27 mouse cellular contexts compared by ENCODE assay signal in the genomic region with DNA sequence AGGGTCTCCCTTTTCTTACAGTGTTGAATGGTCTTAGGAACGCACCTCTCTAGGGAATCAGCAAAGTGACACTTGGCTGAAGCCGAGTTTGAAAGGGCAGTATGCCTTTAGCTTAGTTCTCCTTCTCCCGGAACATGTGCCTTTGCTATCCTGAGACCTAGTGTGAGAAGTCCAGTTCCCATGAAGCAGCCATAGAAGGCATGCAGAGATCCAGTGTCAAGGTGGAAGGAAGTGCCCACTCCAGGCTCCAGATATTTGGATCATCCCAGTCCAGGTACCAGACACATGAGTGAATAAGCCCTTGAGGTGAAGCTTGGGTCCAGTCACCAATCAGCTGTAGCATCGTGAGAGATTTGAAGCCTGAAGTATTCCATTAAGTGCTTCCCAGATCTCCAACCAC. TPM values are rescaled to one million over a fixed set of nuclear protein-coding genes. Genes with fewer than 3 reads are reported as not detected.
DNase-seq lines count a peak whose midpoint lies in the region; ATAC-seq lines count a peak whose summit lies in the region.
"Had no signal": no experiment of that assay in that cellular context is flagged by ENCODE, and none has a peak within 500 bp of the region (broad histone marks: within the 10 kb centered on the region; RNA-seq: fewer than 3 reads in every experiment).

No protein-coding gene starts in this region.

- H3K4me2 ChIP-seq in heart, embryonic 11.5 days, result no peak overlapping the region
- no peak overlapping the region for H3K4me2 ChIP-seq in midbrain, embryonic 11.5 days
- H3K4me2 ChIP-seq in midbrain, embryonic 14.5 days (ENCODE audit: low read length), result no peak overlapping the region

- no peaks in the 10 kb centered on the region for H3K9me3 ChIP-seq in heart, embryonic 11.5 days (replicated peaks; ENCODE audit: control insufficient read depth, low read length)
- no peaks in the 10 kb centered on the region for H3K9me3 ChIP-seq in midbrain, embryonic 11.5 days (ENCODE audit: control insufficient read depth, low read length)
- no peaks in the 10 kb centered on the region for H3K9me3 ChIP-seq in midbrain, embryonic 14.5 days (ENCODE audit: control insufficient read depth, low read length)
- H3K9me3 ChIP-seq: G1E had no signal

- H3K4me3 ChIP-seq in heart, embryonic 11.5 days (ENCODE audit: low read depth, low read length), result no peak overlapping the region
- no peak overlapping the region for H3K4me3 ChIP-seq in midbrain, embryonic 11.5 days (ENCODE audit: low read depth, low read length)
- H3K4me3 ChIP-seq in midbrain, embryonic 14.5 days (replicated peaks; ENCODE audit: low read depth, low read length), result no peak overlapping the region

- no peaks in the 10 kb centered on the region for H3K4me1 ChIP-seq in heart, embryonic 11.5 days (ENCODE audit: control insufficient read depth, insufficient read depth, low read length)
- H3K4me1 ChIP-seq in midbrain, embryonic 11.5 days (ENCODE audit: control insufficient read depth, insufficient read depth, low read length), result no peaks in the 10 kb centered on the region
- H3K4me1 ChIP-seq in midbrain, embryonic 14.5 days (ENCODE audit: control insufficient read depth, insufficient read depth, low read length), result no peaks in the 10 kb centered on the region

- no peak overlapping the region for H3K27ac ChIP-seq in heart, embryonic 11.5 days (ENCODE audit: low read depth, low read length)
- H3K27ac ChIP-seq in midbrain, embryonic 11.5 days (ENCODE audit: low read depth, low read length), result no peak overlapping the region
- H3K27ac ChIP-seq in midbrain, embryonic 14.5 days (replicated peaks; ENCODE audit: low read depth, low read length), result no peak overlapping the region

- H3K27me3 ChIP-seq in heart, embryonic 11.5 days (ENCODE audit: control insufficient read depth, insufficient read depth, low read length), result no peaks in the 10 kb centered on the region
- H3K27me3 ChIP-seq in midbrain, embryonic 11.5 days (ENCODE audit: control insufficient read depth, insufficient read depth, low read length), result no peaks in the 10 kb centered on the region
- no peaks in the 10 kb centered on the region for H3K27me3 ChIP-seq in midbrain, embryonic 14.5 days (ENCODE audit: control insufficient read depth, insufficient read depth, low read length)
- H3K27me3 ChIP-seq: CH12.LX, Patski had no signal

- no peak for ATAC-seq in heart, embryonic 11.5 days (replicated peaks; ENCODE audit: insufficient number of reproducible peaks, low FRiP score, low TSS enrichment)
- no peak for ATAC-seq in midbrain, embryonic 11.5 days (ENCODE audit: low FRiP score)
- no peak for ATAC-seq in midbrain, embryonic 14.5 days (ENCODE audit: low FRiP score, low TSS enrichment)
- peak; percentile 54; the same call in 1 of the 2 replicates for ATAC-seq in erythroblast, adult 5-6 weeks (replicated peaks; ENCODE audit: low FRiP score, poor library complexity, severe bottlenecking)
- ATAC-seq: activated CD4-positive, CD25-positive, alpha-beta regulatory T cell, adult 4 months; CD4-positive, CD25-positive, alpha-beta regulatory T cell, adult 4 months; Patski had no signal

- peaks cover 11% of the 10 kb centered on the region; the same call in 1 of the 2 replicates for H3K36me3 ChIP-seq in heart, embryonic 11.5 days (ENCODE audit: control insufficient read depth, insufficient read depth, low read length)
- H3K36me3 ChIP-seq in midbrain, embryonic 11.5 days (ENCODE audit: control insufficient read depth, insufficient read depth, low read length), result no peaks in the 10 kb centered on the region
- peaks cover 52% of the 10 kb centered on the region for H3K36me3 ChIP-seq in midbrain, embryonic 14.5 days (ENCODE audit: control insufficient read depth, insufficient read depth, low read length)

- DNase-seq in heart, adult 11 months, result peak; percentile 52
- peak; percentile 75 for DNase-seq in midbrain, embryonic 11.5 days (ENCODE audit: low spot score, missing footprints)
- DNase-seq in midbrain, embryonic 14.5 days, result no peak
- DNase-seq in frontal cortex, postnatal 10 days (ENCODE audit: low spot score in 2 of 2), result no peak
- DNase-seq: adrenal gland, adult 2 months; adrenal gland, adult 8-10 months; adrenal gland, postnatal 10 days; adrenal gland, postnatal 14 days; adrenal gland, postnatal 25 days; adrenal gland, postnatal 36 days; B cell, adult 2 months; cerebellum, adult 11 months; cerebellum, adult 11-12 months; cerebellum, adult 18-20 months had no signal

- WGBS in heart, embryonic 11.5 days (ENCODE audit: insufficient replicate concordance), result 86% methylated on average over 4 of the region's 4 CpGs
- WGBS in midbrain, embryonic 11.5 days, result 90% methylated on average over 4 of the region's 4 CpGs
- WGBS in midbrain, embryonic 14.5 days, result 94% methylated on average over 4 of the region's 4 CpGs

- no peak overlapping the region for H3K9ac ChIP-seq in heart, embryonic 11.5 days (ENCODE audit: low read depth, low read length)
- H3K9ac ChIP-seq in midbrain, embryonic 11.5 days (ENCODE audit: low read length), result no peak overlapping the region
- no peak overlapping the region for H3K9ac ChIP-seq in midbrain, embryonic 14.5 days (replicated peaks; ENCODE audit: low read length)

RNA-seq across cellular contexts. Expression of a gene that starts 6.7 kb away (rescaled TPM):
- not detected in 2 replicates for polyA plus RNA-seq in heart, embryonic 11.5 days (2014; fragmentation: Nextera tagmentation; extraction: Ambion mirVana)
- not detected in 2 replicates for polyA plus RNA-seq in midbrain, embryonic 11.5 days (2014; fragmentation: Nextera tagmentation; extraction: Ambion mirVana)
- polyA plus RNA-seq in midbrain, embryonic 14.5 days (2014; fragmentation: Nextera tagmentation; extraction: Ambion mirVana), result not detected in 2 replicates
- 1.5 TPM in 1 of 2 replicates, not detected in the other for total RNA-seq in erythroblast, adult 5-6 weeks (2015; ENCODE audit: low replicate concordance)
- 0.26 and 2.8 TPM in 2 replicates for total RNA-seq in erythroblast, adult 5-6 weeks (2017; ENCODE audit: low replicate concordance)
- total RNA-seq: CH12.LX, ES-E14 had no signal
- polyA plus RNA-seq: activated CD4-positive, CD25-positive, alpha-beta regulatory T cell, adult 4 months; C2C12; G1E; Patski had no signal

RNA-seq across cellular contexts. Expression of a gene that starts 9.4 kb away (rescaled TPM):
- not detected in 2 replicates for polyA plus RNA-seq in heart, embryonic 11.5 days (2014; fragmentation: Nextera tagmentation; extraction: Ambion mirVana)
- not detected in 2 replicates for polyA plus RNA-seq in midbrain, embryonic 11.5 days (2014; fragmentation: Nextera tagmentation; extraction: Ambion mirVana)
- not detected in 2 replicates for polyA plus RNA-seq in midbrain, embryonic 14.5 days (2014; fragmentation: Nextera tagmentation; extraction: Ambion mirVana)
- not detected in 2 replicates for total RNA-seq in erythroblast, adult 5-6 weeks (2015; ENCODE audit: low replicate concordance)
- total RNA-seq in erythroblast, adult 5-6 weeks (2017; ENCODE audit: low replicate concordance), result not detected in 2 replicates
- total RNA-seq: adrenal gland, adult 18-20 months; adrenal gland, adult 2 months; adrenal gland, adult 8-10 months; adrenal gland, postnatal 10 days; adrenal gland, postnatal 14 days; adrenal gland, postnatal 25 days; adrenal gland, postnatal 36 days; adrenal gland, postnatal 4 days; CH12.LX; ES-E14; G1E; MEL had no signal
- polyA plus RNA-seq: activated CD4-positive, CD25-positive, alpha-beta regulatory T cell, adult 4 months; adrenal gland, adult 2 months; brain, embryonic 14.5 days; C2C12; CD4-positive, CD25-positive, alpha-beta regulatory T cell, adult 4 months; G1E; Patski had no signal

RNA-seq across cellular contexts. Expression of a gene that starts 10.7 kb away (rescaled TPM):
- 8.7 and 15.7 TPM in 2 replicates for polyA plus RNA-seq in heart, embryonic 11.5 days (2014; fragmentation: Nextera tagmentation; extraction: Ambion mirVana)
- 1.9 and 5.6 TPM in 2 replicates for polyA plus RNA-seq in midbrain, embryonic 11.5 days (2014; fragmentation: Nextera tagmentation; extraction: Ambion mirVana)
- polyA plus RNA-seq in midbrain, embryonic 14.5 days (2014; fragmentation: Nextera tagmentation; extraction: Ambion mirVana), result 0.75 and 1.4 TPM in 2 replicates
- total RNA-seq in erythroblast, adult 5-6 weeks (2015; ENCODE audit: low replicate concordance), result 15.5 and 54.2 TPM in 2 replicates
- total RNA-seq in erythroblast, adult 5-6 weeks (2017; ENCODE audit: low replicate concordance), result 6.6 and 15.5 TPM in 2 replicates
- total RNA-seq: MEL had no signal
- polyA plus RNA-seq: activated CD4-positive, CD25-positive, alpha-beta regulatory T cell, adult 4 months; C2C12; G1E had no signal

RNA-seq across cellular contexts. Expression of a gene that starts 30.8 kb away (rescaled TPM):
- 1.1 and 2.2 TPM in 2 replicates for polyA plus RNA-seq in heart, embryonic 11.5 days (2014; fragmentation: Nextera tagmentation; extraction: Ambion mirVana)
- polyA plus RNA-seq in midbrain, embryonic 11.5 days (2014; fragmentation: Nextera tagmentation; extraction: Ambion mirVana), result 1.1 and 1.5 TPM in 2 replicates
- 2.6 and 2.7 TPM in 2 replicates for polyA plus RNA-seq in midbrain, embryonic 14.5 days (2014; fragmentation: Nextera tagmentation; extraction: Ambion mirVana)
- 6.1 and 10.4 TPM in 2 replicates for total RNA-seq in erythroblast, adult 5-6 weeks (2015; ENCODE audit: low replicate concordance)
- total RNA-seq in erythroblast, adult 5-6 weeks (2017; ENCODE audit: low replicate concordance), result not detected in 2 replicates
- total RNA-seq: adrenal gland, adult 18-20 months; adrenal gland, adult 2 months; adrenal gland, adult 8-10 months; adrenal gland, postnatal 10 days; adrenal gland, postnatal 14 days; adrenal gland, postnatal 25 days; adrenal gland, postnatal 36 days had no signal
- polyA plus RNA-seq: adrenal gland, adult 2 months; G1E had no signal

RNA-seq across cellular contexts. Expression of a gene that starts 31.4 kb away (rescaled TPM):
- 43.2 and 46.8 TPM in 2 replicates for polyA plus RNA-seq in heart, embryonic 11.5 days (2014; fragmentation: Nextera tagmentation; extraction: Ambion mirVana)
- polyA plus RNA-seq in midbrain, embryonic 11.5 days (2014; fragmentation: Nextera tagmentation; extraction: Ambion mirVana), result 60.1 and 72.8 TPM in 2 replicates
- 69.7 and 75.6 TPM in 2 replicates for polyA plus RNA-seq in midbrain, embryonic 14.5 days (2014; fragmentation: Nextera tagmentation; extraction: Ambion mirVana)
- 97.2 and 111 TPM in 2 replicates for total RNA-seq in erythroblast, adult 5-6 weeks (2015; ENCODE audit: low replicate concordance)
- 115 and 124 TPM in 2 replicates for total RNA-seq in erythroblast, adult 5-6 weeks (2017; ENCODE audit: low replicate concordance)

Comparison
In these comparisons a context has a peak if more than half of its experiments do, and no peak if none do; other contexts are left out.
1. DNase-seq: peak in heart, adult 11 months (single experiment) and midbrain, embryonic 11.5 days (single experiment); none in midbrain, embryonic 14.5 days (single experiment) and frontal cortex, postnatal 10 days (0 of 2).